ENCODE assay signal across 8 mouse cellular contexts in genomic region chr6:48395105-48396007, GRCm38 (mm10). TPM values are rescaled to one million over a fixed set of nuclear protein-coding genes. Genes with fewer than 3 reads are reported as not detected.
DNase-seq lines count a peak whose midpoint lies in the region; ATAC-seq and TF ChIP-seq lines count a peak whose summit lies in the region.

TSS of gene Krba1 (plus strand) at chr6:48395586.

- 2% methylated on average over 65 of the region's 65 CpGs for WGBS in forebrain, embryonic 12.5 days
- under 1% methylated on average over 65 of the region's 65 CpGs for WGBS in heart, embryonic 16.5 days
- 3% methylated on average over 65 of the region's 65 CpGs for WGBS in liver, embryonic 13.5 days (ENCODE audit: insufficient replicate concordance)
- WGBS in stomach, embryonic 16.5 days = under 1% methylated on average over 65 of the region's 65 CpGs

- H3K9me3 ChIP-seq in ES-Bruce4 (replicated peaks; ENCODE audit: control insufficient read depth, insufficient read depth, low read length, poor library complexity, severe bottlenecking) = no peaks in the 10 kb centered on the region
- H3K9me3 ChIP-seq in forebrain, embryonic 12.5 days = no peaks in the 10 kb centered on the region
- H3K9me3 ChIP-seq in heart, embryonic 16.5 days (replicated peaks; ENCODE audit: control insufficient read depth, low read length) = no peaks in the 10 kb centered on the region
- no peaks in the 10 kb centered on the region for H3K9me3 ChIP-seq in liver, embryonic 13.5 days (replicated peaks)
- H3K9me3 ChIP-seq in stomach, embryonic 16.5 days (replicated peaks; ENCODE audit: control insufficient read depth, low read length) = no peaks in the 10 kb centered on the region

- peak; percentile 38 for DNase-seq in c-Kit-positive CD71-positive TER-119-positive erythroid progenitor cells, embryonic 14.5 days (ENCODE audit: low spot score)
- DNase-seq in kidney, postnatal 25 days = peak; percentile 91 to 95
- peak; percentile 62 for DNase-seq in liver, embryonic 13.5 days
- DNase-seq in neural tube, embryonic 10.5 days (ENCODE audit: extremely low spot score, low spot score) = peak; percentile 84

- H3K27ac ChIP-seq in ES-Bruce4 (ENCODE audit: insufficient read depth, low read length) = no peak within 1 kb of the TSS
- peak within 1 kb of the TSS; percentile 72 for H3K27ac ChIP-seq in forebrain, embryonic 12.5 days
- peak within 1 kb of the TSS; percentile 87 for H3K27ac ChIP-seq in heart, embryonic 16.5 days (ENCODE audit: low read length)
- H3K27ac ChIP-seq in liver, embryonic 13.5 days = no peak within 1 kb of the TSS
- H3K27ac ChIP-seq in stomach, embryonic 16.5 days (ENCODE audit: low read length) = peak within 1 kb of the TSS; percentile 79

- H3K27me3 ChIP-seq in ES-Bruce4 (ENCODE audit: control insufficient read depth, insufficient read depth, low read length, poor library complexity, severe bottlenecking) = no peaks in the 10 kb centered on the region
- H3K27me3 ChIP-seq in forebrain, embryonic 12.5 days = 0 out of 2 replicates have a peak, but pooled peaks cover 8% of the 10 kb centered on the region
- H3K27me3 ChIP-seq in heart, embryonic 16.5 days (ENCODE audit: control insufficient read depth, insufficient read depth, low read length) = no peaks in the 10 kb centered on the region
- H3K27me3 ChIP-seq in liver, embryonic 13.5 days = no peaks in the 10 kb centered on the region
- H3K27me3 ChIP-seq in stomach, embryonic 16.5 days (ENCODE audit: control insufficient read depth, insufficient read depth, low read length) = no peaks in the 10 kb centered on the region

- H3K9ac ChIP-seq in ES-Bruce4 (ENCODE audit: low read depth, poor library complexity, severe bottlenecking) = peak within 1 kb of the TSS; percentile 68
- peak within 1 kb of the TSS; percentile 69 for H3K9ac ChIP-seq in forebrain, embryonic 12.5 days
- H3K9ac ChIP-seq in heart, embryonic 16.5 days (ENCODE audit: low read length) = peak within 1 kb of the TSS; percentile 91
- H3K9ac ChIP-seq in liver, embryonic 13.5 days = peak within 1 kb of the TSS; percentile 74
- peak within 1 kb of the TSS; percentile 95 for H3K9ac ChIP-seq in stomach, embryonic 16.5 days (ENCODE audit: low read length)

- no peaks in the 10 kb centered on the region for H3K36me3 ChIP-seq in ES-Bruce4 (ENCODE audit: control insufficient read depth, insufficient read depth, low read length, poor library complexity, severe bottlenecking)
- no peaks in the 10 kb centered on the region for H3K36me3 ChIP-seq in forebrain, embryonic 12.5 days (replicated peaks)
- no peaks in the 10 kb centered on the region for H3K36me3 ChIP-seq in heart, embryonic 16.5 days (ENCODE audit: control insufficient read depth, insufficient read depth)
- no peaks in the 10 kb centered on the region for H3K36me3 ChIP-seq in liver, embryonic 13.5 days
- H3K36me3 ChIP-seq in stomach, embryonic 16.5 days (ENCODE audit: control insufficient read depth, insufficient read depth, low read length) = no peaks in the 10 kb centered on the region

- TF ChIP-seq POLR2A in ES-Bruce4 (IDR thresholded peaks at IDR 0.05; ENCODE audit: insufficient read depth, low read length) = peak; percentile 66

- H3K4me3 ChIP-seq in ES-Bruce4 (ENCODE audit: low read depth, low read length) = peak within 1 kb of the TSS; percentile 90
- peak within 1 kb of the TSS; percentile 77 for H3K4me3 ChIP-seq in forebrain, embryonic 12.5 days (replicated peaks)
- H3K4me3 ChIP-seq in heart, embryonic 16.5 days (ENCODE audit: low read length) = peak within 1 kb of the TSS; percentile 87
- H3K4me3 ChIP-seq in liver, embryonic 13.5 days (replicated peaks) = peak within 1 kb of the TSS; percentile 68
- H3K4me3 ChIP-seq in stomach, embryonic 16.5 days (replicated peaks; ENCODE audit: low read length) = peak within 1 kb of the TSS; percentile 88

- peak; percentile 96 for ATAC-seq in forebrain, embryonic 12.5 days (ENCODE audit: low FRiP score)
- peak; percentile 93 for ATAC-seq in heart, embryonic 16.5 days (replicated peaks; ENCODE audit: extremely low read depth, insufficient read depth, low FRiP score)
- peak; percentile 90 for ATAC-seq in liver, embryonic 13.5 days (ENCODE audit: low read depth)
- peak; percentile 94 for ATAC-seq in stomach, embryonic 16.5 days (ENCODE audit: insufficient read depth, low FRiP score)

- H3K4me2 ChIP-seq in forebrain, embryonic 12.5 days = peak within 1 kb of the TSS; percentile 66
- H3K4me2 ChIP-seq in heart, embryonic 16.5 days (ENCODE audit: low read depth, low read length) = peak within 1 kb of the TSS; percentile 85
- peak within 1 kb of the TSS; percentile 80 for H3K4me2 ChIP-seq in liver, embryonic 13.5 days
- peak within 1 kb of the TSS; percentile 88 for H3K4me2 ChIP-seq in stomach, embryonic 16.5 days (ENCODE audit: low read depth, low read length)

- H3K4me1 ChIP-seq in ES-Bruce4 (ENCODE audit: control insufficient read depth, insufficient read depth, low read length) = no peaks in the 10 kb centered on the region
- H3K4me1 ChIP-seq in forebrain, embryonic 12.5 days = peaks cover 25% of the 10 kb centered on the region
- H3K4me1 ChIP-seq in heart, embryonic 16.5 days (ENCODE audit: control insufficient read depth, insufficient read depth, low read length) = peaks cover 33% of the 10 kb centered on the region
- H3K4me1 ChIP-seq in liver, embryonic 13.5 days (replicated peaks) = peaks cover 20% of the 10 kb centered on the region
- H3K4me1 ChIP-seq in stomach, embryonic 16.5 days (ENCODE audit: control insufficient read depth, insufficient read depth, low read length) = peaks cover 17% of the 10 kb centered on the region

- TF ChIP-seq CTCF in ES-Bruce4 (IDR thresholded peaks at IDR 0.05; ENCODE audit: low read depth, low read length) = no peak

- TF ChIP-seq EP300 in ES-Bruce4 (IDR thresholded peaks at IDR 0.05; ENCODE audit: insufficient read depth, low read depth, low read length) = 0 out of 2 replicates have a peak, but pooled peaks have one; percentile 3

RNA-seq across cellular contexts. Expression of gene Krba1, which starts in this region (rescaled TPM):
- 17.8 and 18.3 TPM in 2 replicates for polyA plus RNA-seq in ES-Bruce4 (2011; ENCODE audit: insufficient read depth, insufficient read length, low read depth, missing spikeins)
- 27.2 and 28.1 TPM in 2 replicates for polyA plus RNA-seq in forebrain, embryonic 12.5 days (2016; fragmentation: Nextera tagmentation; extraction: Ambion mirVana)
- 17.6 and 18.6 TPM in 2 replicates for polyA plus RNA-seq in heart, embryonic 16.5 days (2015; fragmentation: Nextera tagmentation; extraction: Ambion mirVana)
- 1.8 and 2.0 TPM in 2 replicates for polyA plus RNA-seq in liver, embryonic 13.5 days (2015; fragmentation: Nextera tagmentation; extraction: Ambion mirVana)
- polyA plus RNA-seq in stomach, embryonic 16.5 days (2015; fragmentation: Nextera tagmentation; extraction: Ambion mirVana) = 16.2 and 16.8 TPM in 2 replicates

Comparison
In these comparisons a context has a peak if more than half of its experiments do, and no peak if none do; other contexts are left out.
1. H3K27ac ChIP-seq: peak in forebrain, embryonic 12.5 days (single experiment), heart, embryonic 16.5 days (single experiment) and stomach, embryonic 16.5 days (single experiment); none in ES-Bruce4 (single experiment) and liver, embryonic 13.5 days (single experiment).
2. DNase-seq: peak in every context shown above with its lines; median percentile 93 in kidney, postnatal 25 days; 84 in neural tube, embryonic 10.5 days; 62 in liver, embryonic 13.5 days; 38 in c-Kit-positive CD71-positive TER-119-positive erythroid progenitor cells, embryonic 14.5 days.
3. Peak in every context shown above with its lines, with median percentiles within 50 percentile points of each other: H3K4me3 ChIP-seq, H3K9ac ChIP-seq, ATAC-seq and H3K4me2 ChIP-seq.